Mouse (Mus musculus) lung, adult 2 months (tissue): ENCODE results near the gene Furin.

Experiments
- CTCF ChIP-seq: fragments of 200-500 bp; IDR thresholded peaks from 2 replicates; pipeline ENCODE4 v1.5.1; 2011; ENCODE audit warnings: mild to moderate bottlenecking, low read length, control low read depth; ENCODE audit not compliant: insufficient read depth
- POLR2A ChIP-seq: fragments of 200-500 bp; IDR thresholded peaks from 2 replicates; pipeline ENCODE4 v1.6.1; 2011; ENCODE audit warnings: low read depth, mild to moderate bottlenecking, control low read depth, low read length, borderline replicate concordance; ENCODE audit errors: extremely low read depth

DNA sequence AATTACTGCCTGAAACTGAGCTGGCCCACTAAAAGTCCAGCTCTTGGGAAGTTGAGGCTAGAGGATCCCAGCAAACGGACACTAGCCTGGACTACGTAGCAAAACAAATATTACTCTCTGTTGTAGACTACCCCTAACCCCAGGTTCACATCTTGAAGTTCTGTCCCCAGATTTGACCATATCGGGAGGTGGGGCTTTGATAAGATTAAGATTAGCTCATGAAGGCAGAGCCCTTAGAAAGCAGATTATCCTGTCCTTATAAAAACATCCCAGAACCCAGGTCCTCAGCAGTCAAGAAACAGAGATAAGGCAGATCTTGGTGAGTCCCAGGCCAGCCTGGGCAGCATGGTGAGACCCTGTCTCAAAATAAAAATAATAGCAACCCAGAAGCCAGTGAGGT is 33.1 kb downstream of the Furin start:
- TF ChIP-seq CTCF (no peak), POLR2A (no peak)
